Mouse (Mus musculus) liver, embryonic 14.5 days (tissue): ENCODE data around the gene Mdga2.

ENCODE experiments used
- CTCF ChIP-seq: IDR thresholded peaks from 2 replicates; pipeline ENCODE4 v1.5.1; 2016; ENCODE audit warnings: antibody characterized with exemption, low read depth, control low read depth
- EP300 ChIP-seq: IDR thresholded peaks from 2 replicates; pipeline ENCODE4 v1.6.1; 2016; ENCODE audit warnings: antibody characterized with exemption, low read depth

DNA sequence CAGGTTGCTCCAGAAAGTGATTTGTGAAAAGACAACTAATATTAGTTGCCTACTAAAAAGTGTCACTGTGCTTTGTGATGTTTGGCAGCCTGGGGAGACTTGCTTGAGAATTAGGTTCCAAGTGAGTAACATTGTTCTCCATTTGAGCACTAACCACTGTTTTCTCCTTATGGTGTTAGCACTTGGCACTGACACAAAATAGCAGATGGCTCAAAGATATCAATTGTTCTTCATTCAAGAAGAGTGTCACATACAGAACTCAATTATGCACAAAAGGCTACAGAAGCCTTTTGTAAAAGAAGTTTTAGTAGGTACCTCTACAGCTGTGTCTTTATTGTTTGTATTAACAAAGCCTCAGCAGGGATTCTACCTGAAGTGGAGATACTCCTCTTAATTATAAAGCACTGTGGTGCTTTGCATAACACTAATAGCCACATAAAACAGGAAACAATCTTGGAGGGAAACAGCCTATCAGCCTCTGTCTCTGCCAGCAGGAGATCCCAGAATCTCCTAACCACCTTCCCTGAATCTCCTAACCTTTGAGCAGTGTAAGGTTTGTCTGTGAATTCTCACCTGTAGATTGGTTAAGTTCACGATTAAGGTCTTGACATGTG lies 630.6 kb downstream of the Mdga2 start:
- TF ChIP-seq CTCF (no peak), EP300 (no peak)
